Mouse (Mus musculus): Measurements from ENCODE around the gene Defa30. TPM values are rescaled to one million over a fixed set of nuclear protein-coding genes. Genes with fewer than 3 reads are reported as not detected.

Gene Defa30
- not detected in 4 replicates for total RNA-seq (2023)

DNA sequence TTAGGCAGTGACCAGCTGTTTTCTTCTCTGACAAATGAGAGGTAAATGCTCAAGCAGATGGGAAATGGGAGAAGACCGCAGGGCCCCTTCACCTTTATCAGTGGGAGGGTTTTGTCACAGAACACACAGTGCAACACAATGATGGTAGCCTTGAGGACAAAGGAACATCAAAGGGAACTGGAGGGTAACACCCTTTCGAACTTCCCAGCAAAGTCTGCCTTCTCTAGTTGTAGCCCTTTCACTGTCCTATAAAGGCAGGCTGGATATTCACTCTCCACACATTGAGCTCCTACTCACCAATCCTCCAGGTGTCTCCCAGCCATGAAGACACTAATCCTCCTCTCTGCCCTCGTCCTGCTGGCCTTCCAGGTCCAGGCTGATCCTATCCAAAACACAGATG is at the start of gene Defa30:
Defa30 (plus strand) TSS at position 301 of the 400 bp plus-strand sequence.

DNA sequence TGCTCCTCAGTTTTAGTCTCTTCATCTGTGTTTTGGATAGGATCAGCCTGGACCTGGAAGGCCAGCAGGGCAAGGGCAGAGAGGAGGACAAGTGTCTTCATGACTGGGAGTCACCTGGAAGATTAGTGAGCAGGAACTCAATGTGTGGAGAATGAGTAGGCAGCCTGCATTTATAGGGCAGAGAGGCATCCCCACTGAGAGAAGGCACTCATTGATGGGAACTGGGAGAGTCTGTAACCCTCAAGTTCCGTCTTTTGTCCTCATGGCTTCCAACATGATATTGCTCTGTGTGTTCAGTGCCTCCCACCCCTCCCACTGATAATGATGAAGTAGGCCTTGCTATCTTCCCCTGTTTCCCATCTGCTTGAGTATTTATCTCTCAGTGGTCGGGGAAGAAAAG is 38.5 kb upstream of the Defa30 start, which contains the start of gene Gm14851:
Gm14851 (minus strand) TSS at position 101 of the 400 bp plus-strand sequence.

DNA sequence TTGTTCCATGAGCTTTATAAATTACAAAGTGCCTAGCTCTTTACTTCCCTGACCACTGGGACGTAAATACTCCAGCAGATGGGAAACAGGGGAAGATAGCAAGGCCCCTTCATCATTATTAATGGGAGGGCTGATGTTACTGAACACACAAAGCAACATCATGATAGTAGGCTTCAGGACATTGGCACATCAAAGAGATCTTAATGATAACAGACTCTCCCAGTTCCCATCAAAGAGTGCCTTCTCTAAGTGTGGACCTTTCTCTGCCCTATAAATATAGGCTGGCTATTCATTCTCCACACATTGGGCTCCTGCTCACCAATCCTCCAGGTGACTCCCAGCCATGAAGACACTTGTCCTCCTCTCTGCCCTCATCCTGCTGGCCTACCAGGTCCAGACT is 27.5 kb downstream of the Defa30 start, which contains the start of gene Defa22:
Defa22 (plus strand) TSS at position 301 of the 400 bp plus-strand sequence.

Other genes with a start within 250 kb of the Defa30 start
- not detected in 4 replicates for gene Defb33, start 242.0 kb upstream of the Defa30 start, total RNA-seq (2023)
- not detected in 4 replicates for gene Gm15056, start 232.0 kb upstream of the Defa30 start, total RNA-seq (2023)
- gene Gm6040, start 212.6 kb upstream of the Defa30 start, total RNA-seq (2023), result not detected in 4 replicates
- gene AY761185, start 189.9 kb upstream of the Defa30 start, total RNA-seq (2023), result not detected in 4 replicates
- gene Defa21, start 109.1 kb upstream of the Defa30 start, total RNA-seq (2023), result not detected in 4 replicates
- not detected in 4 replicates for gene Defa23, start 79.6 kb upstream of the Defa30 start, total RNA-seq (2023)
- gene Defa35, start 69.6 kb upstream of the Defa30 start, total RNA-seq (2023), result not detected in 4 replicates
- not detected in 4 replicates for gene Defa25, start 50.2 kb upstream of the Defa30 start, total RNA-seq (2023)
- gene Gm14851, start 38.6 kb upstream of the Defa30 start, total RNA-seq (2023), result not detected in 4 replicates
- gene Defa22, start 27.6 kb downstream of the Defa30 start, total RNA-seq (2023), result not detected in 4 replicates
- gene Defa31, start 57.0 kb downstream of the Defa30 start, total RNA-seq (2023), result not detected in 4 replicates
- gene Gm15293, start 66.9 kb downstream of the Defa30 start, total RNA-seq (2023), result not detected in 4 replicates
- gene Gm15292, start 115.1 kb downstream of the Defa30 start, total RNA-seq (2023), result not detected in 4 replicates
- not detected in 4 replicates for gene Defa27, start 180.9 kb downstream of the Defa30 start, total RNA-seq (2023)
- gene Defa29, start 192.4 kb downstream of the Defa30 start, total RNA-seq (2023), result not detected in 4 replicates
- gene Defa2, start 243.9 kb downstream of the Defa30 start, total RNA-seq (2023), result not detected in 4 replicates